Mouse (Mus musculus): ENCODE results near the gene Dhrs1.

Gene Dhrs1

DNA sequence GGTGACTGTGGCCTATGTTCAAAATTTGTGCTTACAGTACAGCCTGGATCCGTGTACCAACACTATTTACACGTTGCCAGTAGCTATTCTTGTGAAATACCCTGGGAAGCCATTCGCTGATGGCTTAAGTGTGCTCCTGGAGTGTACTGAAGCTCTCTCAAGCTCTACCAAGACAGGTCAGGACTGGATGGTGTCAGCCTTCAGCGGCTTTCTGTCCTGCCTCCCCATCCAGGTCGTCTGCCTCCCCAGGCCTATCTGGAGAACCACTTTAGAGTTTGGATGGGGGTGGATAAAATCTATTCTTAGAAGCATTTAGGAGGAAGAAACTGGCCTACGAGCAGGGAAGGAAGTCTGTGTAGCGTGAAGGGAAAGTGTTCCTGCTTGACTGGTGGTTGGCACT lies 17.7 kb upstream of the Dhrs1 start:
- DNase-seq (ENCODE audit: low spot score in 2 of 2): no peak

- DNase-seq (ENCODE audit: low spot score in 2 of 2): peak in 1 of 2 experiments; percentile 56
Measured at GRCm38 (mm10) chr14:55762001-55762821, 16.7 kb upstream of the Dhrs1 start.

DNA sequence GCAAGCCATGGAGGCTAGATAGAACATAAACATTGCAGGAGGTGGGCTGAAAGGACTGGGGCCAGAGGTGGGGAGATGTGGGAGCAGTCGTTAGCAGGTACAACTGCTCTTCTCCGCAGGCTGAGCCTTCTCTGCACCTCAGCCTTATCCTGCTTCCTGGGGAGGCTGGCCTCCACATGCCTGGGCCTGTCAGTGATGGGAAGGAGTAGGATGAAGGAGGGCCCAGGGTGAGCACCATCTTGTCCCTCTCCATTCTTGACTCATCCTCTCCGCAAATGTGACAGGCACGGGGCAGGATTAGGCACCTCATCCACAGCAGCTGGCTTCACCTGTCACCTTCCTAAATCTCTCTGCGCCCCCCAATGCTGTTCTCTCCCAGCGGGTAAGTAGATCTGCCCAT lies 15.7 kb upstream of the Dhrs1 start, which contains the start of gene Ltb4r2:
Gene Ltb4r2, plus strand, starts transcription at position 266 of the 400 bp plus-strand sequence.
- DNase-seq (ENCODE audit: low spot score in 2 of 2): no peak

DNA sequence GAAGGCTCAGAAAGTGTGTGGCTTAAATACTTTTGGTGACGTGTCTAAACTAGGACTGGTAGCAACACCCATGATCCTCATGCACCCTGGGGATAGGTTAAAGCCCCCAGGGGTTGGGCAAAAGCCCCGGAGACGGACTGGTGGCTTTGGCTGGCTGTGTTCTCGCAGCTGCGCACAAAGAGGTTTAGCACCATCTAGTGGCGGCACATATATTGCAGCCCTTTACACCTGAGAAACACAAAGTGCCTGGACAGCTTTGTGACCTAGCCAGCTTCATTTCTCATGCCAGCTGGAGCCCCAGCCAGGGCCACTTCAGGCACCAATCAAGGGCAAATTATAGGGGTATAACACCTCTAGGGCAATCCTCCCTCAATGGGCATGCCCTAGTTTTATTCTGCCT lies 14.7 kb upstream of the Dhrs1 start:
- DNase-seq (ENCODE audit: low spot score in 2 of 2): peak; percentile 54 to 77

- no peak for DNase-seq (ENCODE audit: low spot score in 2 of 2)
Measured at GRCm38 (mm10) chr14:55758363-55758784, 12.9 kb upstream of the Dhrs1 start, which contains the start of gene Cideb. Gene Cideb (minus strand): TSS chr14:55758458.

DNA sequence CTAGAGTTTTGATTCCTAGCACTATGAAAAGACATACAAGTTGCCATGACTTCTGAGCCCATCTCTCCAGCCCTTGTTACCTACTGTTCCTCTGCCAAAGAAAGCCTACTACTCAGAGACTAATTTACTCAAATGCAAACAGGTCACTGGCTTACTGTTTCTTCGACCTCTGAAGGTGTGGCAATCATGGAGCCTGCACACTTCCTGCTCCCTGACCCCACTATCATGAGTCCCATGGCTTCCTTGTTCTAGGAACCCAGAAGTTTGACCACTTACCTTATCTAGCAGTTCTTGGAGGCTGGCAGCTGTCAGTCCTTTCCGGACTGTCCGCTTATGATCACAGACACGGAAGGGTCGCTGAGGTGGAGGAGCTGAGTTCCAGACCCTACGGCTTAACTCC lies 12.1 kb upstream of the Dhrs1 start:
- no peak for DNase-seq (ENCODE audit: low spot score in 2 of 2)

GRCm38 (mm10) chr14:55747051-55747847 lies 1.8 kb upstream of the Dhrs1 start:
- no peak for DNase-seq (ENCODE audit: low spot score in 2 of 2)

DNA sequence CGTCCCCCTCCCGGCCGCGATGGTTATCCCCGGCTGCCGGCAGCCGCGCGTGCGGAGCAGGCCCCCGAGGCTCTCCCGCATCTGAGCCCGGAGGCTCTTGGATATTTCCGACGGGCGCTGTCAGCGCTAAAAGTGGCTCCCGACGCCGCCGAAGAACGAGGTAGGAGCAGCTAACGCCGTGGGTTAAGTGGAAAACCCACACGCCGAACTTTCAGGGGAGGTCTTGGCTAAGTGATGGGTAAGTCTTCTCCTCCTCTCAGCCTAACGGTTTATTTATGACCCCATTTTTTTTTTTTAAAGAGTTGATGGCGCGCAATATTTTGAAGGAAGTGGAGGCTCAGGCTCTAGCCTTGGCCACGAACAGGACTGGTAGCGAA lies 359 bp upstream of the Dhrs1 start:
- DNase-seq (ENCODE audit: low spot score in 2 of 2): no peak

DNA sequence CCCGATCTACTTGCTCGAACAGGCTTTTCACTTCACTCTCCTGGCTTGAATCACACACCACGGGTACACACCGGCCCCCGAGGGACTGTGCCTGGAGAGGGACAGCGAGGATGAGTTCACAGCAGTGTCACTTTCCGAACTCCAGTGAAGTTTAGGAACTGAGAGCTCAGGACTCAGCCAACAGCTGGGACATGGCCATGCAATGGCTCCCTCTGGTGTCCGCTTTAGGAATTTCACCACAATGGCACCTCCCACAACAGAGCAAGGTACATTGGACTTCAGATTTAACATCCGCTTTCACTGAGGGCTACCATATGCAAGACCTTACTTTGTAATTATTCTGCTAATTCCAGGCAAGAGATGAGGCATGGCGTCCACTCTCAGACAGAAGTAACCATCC lies 1.8 kb downstream of the Dhrs1 start:
- peak; percentile 57 to 82 for DNase-seq (ENCODE audit: low spot score in 2 of 2)

DNA sequence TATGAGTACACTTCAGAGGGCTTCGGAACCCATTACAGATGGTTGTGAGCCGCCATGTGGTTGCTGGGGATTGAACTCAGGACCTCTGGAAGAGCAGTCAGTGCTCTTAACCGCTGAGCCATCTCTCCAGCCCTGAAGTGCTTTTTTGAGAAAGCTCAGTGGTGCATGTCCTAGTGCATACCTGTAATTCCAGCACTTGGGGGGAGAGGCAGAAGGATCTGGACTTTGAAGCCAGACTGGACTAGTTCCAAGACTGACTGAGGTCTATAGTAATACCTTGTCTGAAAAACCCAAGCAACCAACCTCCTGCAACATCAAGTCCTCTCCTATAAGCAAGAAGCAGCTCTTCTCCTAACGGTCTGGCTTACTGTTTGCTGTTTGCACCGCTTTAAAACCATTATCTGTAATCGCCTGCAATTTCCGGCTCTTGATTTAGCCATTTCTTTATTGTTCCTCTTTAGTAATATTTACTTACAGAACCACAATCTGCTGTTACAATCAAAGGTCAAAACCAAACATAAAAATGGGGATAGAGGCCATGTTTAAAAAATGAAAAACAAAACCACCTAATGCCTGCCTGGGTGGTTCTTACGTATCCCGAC lies 8.3 kb downstream of the Dhrs1 start:
- DNase-seq (ENCODE audit: low spot score in 2 of 2): no peak

- DNase-seq (ENCODE audit: low spot score in 2 of 2): no peak
Measured at GRCm38 (mm10) chr14:55735758-55736157, 9.7 kb downstream of the Dhrs1 start.

- DNase-seq (ENCODE audit: low spot score in 2 of 2): no peak
Measured at GRCm38 (mm10) chr14:55735334-55735733, 10.2 kb downstream of the Dhrs1 start.

- DNase-seq (ENCODE audit: low spot score in 2 of 2): no peak
Measured at GRCm38 (mm10) chr14:55734869-55735268, 10.6 kb downstream of the Dhrs1 start.

DNA sequence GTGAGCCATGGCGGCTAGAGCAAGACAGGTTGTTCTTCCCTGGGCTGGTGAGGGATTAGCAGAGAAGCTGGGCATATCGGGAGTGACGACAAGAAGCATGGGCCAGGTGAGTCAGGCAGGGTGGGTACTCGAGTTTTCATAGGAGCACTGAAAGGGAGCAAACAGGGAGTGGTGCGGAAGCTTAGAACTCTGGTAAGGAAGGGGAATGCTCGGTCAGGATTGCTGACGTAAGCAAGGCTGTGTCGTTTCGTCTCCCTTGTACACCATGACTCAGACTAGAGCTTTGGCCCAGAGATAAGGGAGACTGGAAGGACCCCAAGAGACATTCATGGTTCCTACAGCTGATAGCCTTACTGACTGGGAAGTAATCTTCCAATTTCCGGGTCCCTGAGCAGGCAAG lies 11.6 kb downstream of the Dhrs1 start:
- DNase-seq (ENCODE audit: low spot score in 2 of 2): no peak

DNA sequence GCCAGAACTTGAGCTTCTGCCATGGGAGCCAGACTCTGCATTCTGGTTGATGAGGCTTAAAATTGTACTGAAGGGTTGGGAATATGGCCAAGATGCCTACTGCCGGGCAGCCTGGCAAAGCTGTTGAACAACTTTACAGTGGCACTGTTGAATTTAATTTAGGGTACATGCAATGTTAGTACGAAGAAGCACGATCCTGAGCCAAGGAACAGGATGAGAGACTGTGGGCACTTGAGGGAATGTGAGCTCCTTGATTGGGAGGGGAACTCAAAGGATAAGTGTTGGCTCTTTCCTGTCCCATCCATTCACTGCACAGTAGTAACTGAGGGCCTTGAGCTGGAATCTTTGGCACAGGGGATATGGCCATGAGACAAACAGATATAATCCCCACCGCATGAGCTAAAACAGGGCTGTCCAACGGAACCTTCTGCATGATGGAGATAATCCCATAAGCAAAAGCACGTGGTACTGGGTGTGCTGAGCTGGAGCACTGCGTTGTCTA lies 14.9 kb downstream of the Dhrs1 start:
- no peak for DNase-seq (ENCODE audit: low spot score in 2 of 2)

DNA sequence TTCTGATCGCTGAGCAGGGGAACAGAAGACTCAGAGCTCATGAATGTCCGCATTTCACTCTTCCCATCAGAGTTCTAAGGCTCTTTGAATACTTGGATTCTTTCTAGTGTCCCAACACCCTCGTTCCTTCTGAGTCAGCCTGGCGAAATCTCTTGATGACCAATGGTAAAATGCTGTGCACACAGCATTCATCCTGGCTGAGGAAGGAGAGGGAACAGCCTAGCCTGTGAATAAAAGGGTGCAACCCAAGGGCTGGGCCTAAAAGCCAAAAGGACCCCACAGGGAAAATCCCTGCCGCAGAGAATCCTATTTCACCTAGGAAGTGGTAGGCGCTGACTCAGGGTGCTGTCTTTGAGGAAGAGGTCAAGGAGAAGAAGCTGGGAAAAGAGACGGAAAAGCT lies 15.4 kb downstream of the Dhrs1 start:
- no peak for DNase-seq (ENCODE audit: low spot score in 2 of 2)

- no peak for DNase-seq (ENCODE audit: low spot score in 2 of 2)
Measured at GRCm38 (mm10) chr14:55727889-55728685, 17.4 kb downstream of the Dhrs1 start.

DNA sequence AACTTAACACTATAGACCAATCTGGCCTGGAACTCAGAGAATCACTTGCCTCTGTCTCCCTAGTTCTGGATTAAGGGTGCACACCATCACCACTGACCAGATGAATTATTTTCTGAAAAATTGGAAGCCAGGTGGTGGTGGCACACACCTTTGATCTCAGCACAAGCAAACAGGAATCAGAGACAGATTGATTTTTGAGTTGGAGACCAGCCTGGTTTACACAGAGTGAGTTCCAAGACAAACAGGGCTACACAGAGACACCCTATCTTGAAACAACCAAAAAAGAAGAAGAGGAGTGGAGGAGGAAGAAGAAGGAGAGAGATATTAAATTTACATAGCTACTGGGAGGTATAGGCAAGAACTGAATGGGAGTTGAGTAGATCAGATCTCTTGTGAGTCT lies 19.2 kb downstream of the Dhrs1 start:
- DNase-seq (ENCODE audit: low spot score in 2 of 2): no peak

- DNase-seq (ENCODE audit: low spot score in 2 of 2): no peak
Measured at GRCm38 (mm10) chr14:55724411-55724871, 21.0 kb downstream of the Dhrs1 start.

DNA sequence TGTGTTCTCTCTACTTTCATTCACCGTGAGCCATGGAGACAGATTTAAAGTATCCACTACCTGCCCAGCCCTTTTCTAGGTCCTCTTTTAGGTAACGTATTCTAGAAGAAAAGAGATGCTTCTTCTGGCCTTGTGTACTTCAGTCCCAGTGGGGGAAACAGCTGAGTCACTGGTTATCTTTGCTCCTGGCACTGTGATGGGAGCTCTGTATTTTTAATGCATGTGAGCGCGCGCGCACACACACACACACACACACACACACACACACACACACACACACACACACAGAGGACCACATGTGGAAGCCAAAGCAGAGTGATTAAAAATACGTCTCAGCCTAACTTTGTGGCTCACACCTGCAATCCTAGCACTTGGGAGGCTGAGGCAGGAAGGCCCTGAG lies 22.1 kb downstream of the Dhrs1 start:
- no peak for DNase-seq (ENCODE audit: low spot score in 2 of 2)

GRCm38 (mm10) chr14:55722438-55722945 lies 23.0 kb downstream of the Dhrs1 start:
- no peak for DNase-seq (ENCODE audit: low spot score in 2 of 2)

All from frontal cortex, postnatal 10 days (tissue).